Mouse (Mus musculus) embryonic facial prominence, embryonic 15.5 days (tissue): Measurements from ENCODE around the gene Tbc1d16. TPM values are rescaled to one million over a fixed set of nuclear protein-coding genes. Genes with fewer than 3 reads are reported as not detected.

Source experiments
- ATAC-seq: fragments of 200-750 bp; cut with Nextera tagmentation; 2 replicates; pipeline ENCODE4 v1.8.0; 2017; ENCODE audit warnings: low read depth, moderate TSS enrichment; ENCODE audit not compliant: insufficient number of reproducible peaks, low FRiP score, low TSS enrichment
- H3K27ac ChIP-seq: fragments of 300-500 bp; sonication (generic); replicated peaks from 2 replicates; pipeline ENCODE4 v1.5.1; 2015; ENCODE audit warnings: mild to moderate bottlenecking, inconsistent platforms
- H3K27me3 ChIP-seq: fragments of 300-500 bp; sonication (generic); 2 replicates; pipeline ENCODE4 v1.6.1; 2015; ENCODE audit warnings: inconsistent platforms
- H3K36me3 ChIP-seq: fragments of 300-500 bp; sonication (generic); 2 replicates; pipeline ENCODE4 v1.6.1; 2015; ENCODE audit warnings: mild to moderate bottlenecking, inconsistent platforms
- H3K4me1 ChIP-seq: fragments of 300-500 bp; sonication (generic); 2 replicates; pipeline ENCODE4 v1.6.1; 2015; ENCODE audit warnings: inconsistent platforms
- H3K4me2 ChIP-seq: fragments of 300-500 bp; sonication (generic); replicated peaks from 2 replicates; pipeline ENCODE4 v1.6.1; 2015; ENCODE audit warnings: mild to moderate bottlenecking, inconsistent platforms
- H3K4me3 ChIP-seq: fragments of 300-500 bp; sonication (generic); replicated peaks from 2 replicates; pipeline ENCODE4 v1.5.1; 2015; ENCODE audit warnings: mild to moderate bottlenecking, inconsistent platforms
- H3K9ac ChIP-seq: fragments of 300-500 bp; sonication (generic); 2 replicates; pipeline ENCODE4 v1.6.1; 2015; ENCODE audit warnings: inconsistent platforms
- H3K9me3 ChIP-seq: fragments of 300-500 bp; sonication (generic); replicated peaks from 2 replicates; pipeline ENCODE4 v1.6.1; 2016; ENCODE audit warnings: inconsistent platforms
- WGBS: fragments of 180-500 bp; shearing (Covaris S2); methylation state at CpG from one replicate; pipeline ENCODE4 v1.1.7; 2015; 5-methylcytosine and 5-hydroxymethylcytosine counted together
- polyA plus RNA-seq: library from polyadenylated mRNA; unstranded; fragments of >200 nt; fragmentation: Nextera tagmentation; extraction: Ambion mirVana; gene quantifications from 2 replicates; pipeline ENCODE4 v1.2.1, GENCODE M21; 2015

Gene Tbc1d16
- polyA plus RNA-seq, 1 experiment from 2014 or later: 15.3 TPM

- ATAC-seq: no peak
Observed at GRCm38 (mm10) chr11:119124536-119124935, 103.8 kb downstream of the Tbc1d16 start.

GRCm38 (mm10) chr11:119123522-119124319 is 104.6 kb downstream of the Tbc1d16 start:
- H3K27ac ChIP-seq: no peak overlapping the region
- peak; percentile 45 for ATAC-seq
- H3K36me3 ChIP-seq: no peaks in the 10 kb centered on the region
- H3K4me3 ChIP-seq: no peak overlapping the region
- peaks cover 3% of the 10 kb centered on the region; the same call in 1 of the 2 replicates for H3K27me3 ChIP-seq
- no peak overlapping the region for H3K4me2 ChIP-seq
- no peaks in the 10 kb centered on the region for H3K9me3 ChIP-seq
- WGBS: 75% methylated on average over 5 of the region's 5 CpGs
- no peak overlapping the region for H3K9ac ChIP-seq
- peaks cover 37% of the 10 kb centered on the region for H3K4me1 ChIP-seq

More at GRCm38 (mm10) chr11:119124536-119124935, 103.8 kb downstream of the Tbc1d16 start:
- Histone ChIP-seq H3K4me3 (no peak overlapping the region), H3K9ac (no peak overlapping the region), H3K27me3 (peaks cover 3% of the 10 kb centered on the region; the same call in 1 of the 2 replicates), H3K9me3 (no peaks in the 10 kb centered on the region), H3K4me2 (no peak overlapping the region), H3K36me3 (no peaks in the 10 kb centered on the region), H3K4me1 (peaks cover 39% of the 10 kb centered on the region), H3K27ac (no peak overlapping the region)
- WGBS: 85% methylated on average over 6 of the region's 6 CpGs

- Histone ChIP-seq H3K9ac (no peak overlapping the region), H3K4me2 (no peak overlapping the region), H3K9me3 (no peaks in the 10 kb centered on the region), H3K27me3 (0 out of 2 replicates have a peak, but pooled peaks cover 2% of the 10 kb centered on the region), H3K27ac (no peak overlapping the region), H3K4me3 (no peak overlapping the region), H3K4me1 (peaks cover 33% of the 10 kb centered on the region), H3K36me3 (no peaks in the 10 kb centered on the region)
- 78% methylated on average over 5 of the region's 5 CpGs for WGBS
- no peak for ATAC-seq
Observed at GRCm38 (mm10) chr11:119122396-119122795, 105.9 kb downstream of the Tbc1d16 start.

- H3K9ac ChIP-seq: no peak overlapping the region
- ATAC-seq: no peak; the same call in 1 of the 2 replicates
- H3K27me3 ChIP-seq: no peaks in the 10 kb centered on the region
- H3K4me3 ChIP-seq: no peak overlapping the region
- H3K4me1 ChIP-seq: peaks cover 15% of the 10 kb centered on the region; the same call in 1 of the 2 replicates
- no peak overlapping the region for H3K4me2 ChIP-seq
- H3K36me3 ChIP-seq: no peaks in the 10 kb centered on the region
- WGBS: 19% methylated on average over 7 of the region's 7 CpGs
- no peak overlapping the region for H3K27ac ChIP-seq
- H3K9me3 ChIP-seq: no peaks in the 10 kb centered on the region
Observed at GRCm38 (mm10) chr11:119118905-119119304, 109.4 kb downstream of the Tbc1d16 start.

- no peaks in the 10 kb centered on the region for H3K36me3 ChIP-seq
- no peaks in the 10 kb centered on the region for H3K27me3 ChIP-seq
- no peak overlapping the region for H3K4me2 ChIP-seq
- ATAC-seq: no peak
- no peaks in the 10 kb centered on the region for H3K9me3 ChIP-seq
- 51% methylated on average over 7 of the region's 7 CpGs for WGBS
- 0 out of 2 replicates have a peak overlapping the region, but pooled peaks have one; percentile 17 for H3K27ac ChIP-seq
- peaks cover 15% of the 10 kb centered on the region; the same call in 1 of the 2 replicates for H3K4me1 ChIP-seq
- H3K4me3 ChIP-seq: no peak overlapping the region
- no peak overlapping the region for H3K9ac ChIP-seq
Observed at GRCm38 (mm10) chr11:119117945-119118344, 110.4 kb downstream of the Tbc1d16 start.

GRCm38 (mm10) chr11:119116992-119117391 is 111.3 kb downstream of the Tbc1d16 start:
- Histone ChIP-seq H3K4me3 (no peak overlapping the region), H3K27ac (no peak overlapping the region), H3K4me1 (peaks cover 15% of the 10 kb centered on the region; the same call in 1 of the 2 replicates), H3K9ac (no peak overlapping the region), H3K9me3 (no peaks in the 10 kb centered on the region), H3K4me2 (no peak overlapping the region), H3K27me3 (no peaks in the 10 kb centered on the region), H3K36me3 (no peaks in the 10 kb centered on the region)
- WGBS: 71% methylated on average over 4 of the region's 4 CpGs
- ATAC-seq: no peak

- H3K27ac ChIP-seq: no peak overlapping the region
- no peak for ATAC-seq
- no peak overlapping the region for H3K4me2 ChIP-seq
- H3K4me3 ChIP-seq: no peak overlapping the region
- H3K4me1 ChIP-seq: no peaks in the 10 kb centered on the region
- H3K36me3 ChIP-seq: no peaks in the 10 kb centered on the region
- H3K27me3 ChIP-seq: no peaks in the 10 kb centered on the region
- H3K9ac ChIP-seq: no peak overlapping the region
- no peaks in the 10 kb centered on the region for H3K9me3 ChIP-seq
Observed at GRCm38 (mm10) chr11:119112721-119113120, 115.6 kb downstream of the Tbc1d16 start.

GRCm38 (mm10) chr11:119111345-119111744 is 117.0 kb downstream of the Tbc1d16 start:
- no peaks in the 10 kb centered on the region for H3K27me3 ChIP-seq
- WGBS: 11% methylated on average over 7 of the region's 7 CpGs
- ATAC-seq: peak; percentile 37; the same call in 1 of the 2 replicates
- no peak overlapping the region for H3K4me3 ChIP-seq
- H3K27ac ChIP-seq: no peak overlapping the region
- H3K9me3 ChIP-seq: no peaks in the 10 kb centered on the region
- no peak overlapping the region for H3K9ac ChIP-seq
- no peaks in the 10 kb centered on the region for H3K36me3 ChIP-seq
- no peak overlapping the region for H3K4me2 ChIP-seq
- no peaks in the 10 kb centered on the region for H3K4me1 ChIP-seq

- WGBS: 65% methylated on average over 9 of the region's 9 CpGs
Observed at GRCm38 (mm10) chr11:119109415-119110071, 118.8 kb downstream of the Tbc1d16 start.

GRCm38 (mm10) chr11:119108573-119109263 is 119.6 kb downstream of the Tbc1d16 start:
- no peaks in the 10 kb centered on the region for H3K27me3 ChIP-seq
- no peak overlapping the region for H3K4me3 ChIP-seq
- H3K9me3 ChIP-seq: no peaks in the 10 kb centered on the region
- no peak overlapping the region for H3K9ac ChIP-seq
- no peak overlapping the region for H3K4me2 ChIP-seq
- H3K36me3 ChIP-seq: no peaks in the 10 kb centered on the region
- WGBS: 80% methylated on average over 10 of the region's 10 CpGs
- no peak overlapping the region for H3K27ac ChIP-seq
- ATAC-seq: no peak
- H3K4me1 ChIP-seq: peaks cover 7% of the 10 kb centered on the region

More at GRCm38 (mm10) chr11:119109415-119110071, 118.8 kb downstream of the Tbc1d16 start:
- no peak for ATAC-seq
- H3K27me3 ChIP-seq: no peaks in the 10 kb centered on the region
- no peaks in the 10 kb centered on the region for H3K9me3 ChIP-seq
- no peaks in the 10 kb centered on the region for H3K36me3 ChIP-seq
- no peak overlapping the region for H3K9ac ChIP-seq
- H3K4me2 ChIP-seq: no peak overlapping the region
- no peak overlapping the region for H3K27ac ChIP-seq
- no peak overlapping the region for H3K4me3 ChIP-seq
- H3K4me1 ChIP-seq: peaks cover 7% of the 10 kb centered on the region

- Histone ChIP-seq H3K4me3 (no peak overlapping the region), H3K4me2 (no peak overlapping the region), H3K27ac (no peak overlapping the region), H3K9ac (no peak overlapping the region), H3K9me3 (no peaks in the 10 kb centered on the region), H3K4me1 (peaks cover 7% of the 10 kb centered on the region), H3K36me3 (no peaks in the 10 kb centered on the region), H3K27me3 (no peaks in the 10 kb centered on the region)
- WGBS: 34% methylated on average over 6 of the region's 6 CpGs
- no peak for ATAC-seq
Observed at GRCm38 (mm10) chr11:119106289-119106688, 122.0 kb downstream of the Tbc1d16 start.
